Mouse (Mus musculus) liver, adult 2 months (tissue): ENCODE measurements around the gene Olfr960.

Experiments
- CTCF ChIP-seq: fragments of 200-500 bp; IDR thresholded peaks from 2 replicates; pipeline ENCODE4 v1.5.1; 2011; ENCODE audit warnings: low read depth, low read length, control low read depth
- POLR2A ChIP-seq: fragments of 200-500 bp; IDR thresholded peaks from 2 replicates; pipeline ENCODE4 v1.6.1; 2011; ENCODE audit warnings: low read length, control low read depth; ENCODE audit not compliant: insufficient read depth; ENCODE audit errors: extremely low read depth

DNA sequence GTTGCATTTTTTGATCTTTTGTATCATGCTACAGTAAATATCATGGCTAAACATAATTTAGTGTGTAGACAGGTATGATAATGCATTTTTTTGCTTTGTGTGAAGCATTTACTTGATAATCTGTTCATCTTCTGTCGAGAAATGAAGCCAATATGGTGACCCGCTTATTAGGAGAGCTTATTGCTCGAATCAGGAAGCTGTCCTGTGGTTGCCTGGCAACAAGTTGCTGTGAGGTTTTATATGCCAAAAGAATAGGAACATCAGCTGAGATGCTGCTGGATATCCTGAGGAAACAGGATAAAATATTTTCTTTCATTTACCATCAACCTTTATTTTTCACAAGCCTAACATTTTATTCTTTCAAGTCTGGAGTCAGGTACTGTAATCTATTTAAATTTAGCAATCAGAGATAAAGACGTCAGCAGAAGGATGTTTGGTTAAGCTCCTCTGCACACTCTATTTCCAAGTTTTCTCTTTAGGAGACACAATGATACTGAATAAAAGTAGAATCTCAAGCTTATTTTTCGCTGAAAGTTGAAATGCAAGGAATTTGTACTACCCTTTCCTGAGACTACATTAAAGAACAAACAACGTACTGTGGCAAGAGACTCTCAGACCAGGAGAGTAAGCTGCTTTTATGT is 33.7 kb downstream of the Olfr960 start:
- TF ChIP-seq CTCF (no peak), POLR2A (no peak)
